Mouse (Mus musculus) embryonic facial prominence, embryonic 14.5 days (tissue): Measurements from ENCODE around the gene Col13a1. TPM values are rescaled to one million over a fixed set of nuclear protein-coding genes. Genes with fewer than 3 reads are reported as not detected.

Source experiments
- ATAC-seq: fragments of 200-750 bp; cut with Nextera tagmentation; 2 replicates; pipeline ENCODE4 v1.8.0; 2017; ENCODE audit warnings: low read depth, moderate number of reproducible peaks, moderate TSS enrichment
- DNase-seq: peaks from one replicate; pipeline ENCODE4 v3.0.0-alpha.2; 2015; ENCODE audit warnings: low spot score
- H3K27ac ChIP-seq: fragments of 300-500 bp; sonication (generic); replicated peaks from 2 replicates; pipeline ENCODE4 v1.5.1; 2014; ENCODE audit warnings: low read depth, mild to moderate bottlenecking, low read length, moderate library complexity
- H3K27me3 ChIP-seq: fragments of 300-500 bp; sonication (generic); replicated peaks from 2 replicates; pipeline ENCODE4 v1.6.1; 2014; ENCODE audit warnings: low read length; ENCODE audit not compliant: control insufficient read depth, insufficient read depth
- H3K36me3 ChIP-seq: fragments of 300-500 bp; sonication (generic); 2 replicates; pipeline ENCODE4 v1.6.1; 2014; ENCODE audit warnings: low read length, mixed read lengths; ENCODE audit not compliant: control insufficient read depth, insufficient read depth
- H3K4me1 ChIP-seq: fragments of 300-500 bp; sonication (generic); 2 replicates; pipeline ENCODE4 v1.6.1; 2014; ENCODE audit warnings: antibody characterized with exemption, low read length; ENCODE audit not compliant: control insufficient read depth, insufficient read depth
- H3K4me2 ChIP-seq: fragments of 300-500 bp; sonication (generic); 2 replicates; pipeline ENCODE4 v1.6.1; 2014; ENCODE audit warnings: low read depth, mild to moderate bottlenecking, low read length, moderate library complexity, mixed read lengths
- H3K4me3 ChIP-seq: fragments of 300-500 bp; sonication (generic); 2 replicates; pipeline ENCODE4 v1.5.1; 2014; ENCODE audit warnings: low read depth, mild to moderate bottlenecking, low read length
- H3K9ac ChIP-seq: fragments of 300-500 bp; sonication (generic); 2 replicates; pipeline ENCODE4 v1.6.1; 2014; ENCODE audit warnings: low read depth, mild to moderate bottlenecking, low read length, moderate library complexity, mixed read lengths
- H3K9me3 ChIP-seq: fragments of 300-500 bp; sonication (generic); 2 replicates; pipeline ENCODE4 v1.6.1; 2016; ENCODE audit warnings: low read length; ENCODE audit not compliant: control insufficient read depth
- WGBS: fragments of 180-500 bp; shearing (Covaris S2); extraction: QIAGEN DNeasy Blood & Tissue Kit; methylation state at CpG from one replicate; pipeline ENCODE4 v1.1.7; 2014; 5-methylcytosine and 5-hydroxymethylcytosine counted together
- polyA plus RNA-seq: library from polyadenylated mRNA; unstranded; fragments of >200 nt; fragmentation: Nextera tagmentation; extraction: Ambion mirVana; gene quantifications from 2 replicates; pipeline ENCODE4 v1.2.1, GENCODE M21; 2014

Gene Col13a1
- polyA plus RNA-seq, 1 experiment from 2014 or later = 8.7 TPM

DNA sequence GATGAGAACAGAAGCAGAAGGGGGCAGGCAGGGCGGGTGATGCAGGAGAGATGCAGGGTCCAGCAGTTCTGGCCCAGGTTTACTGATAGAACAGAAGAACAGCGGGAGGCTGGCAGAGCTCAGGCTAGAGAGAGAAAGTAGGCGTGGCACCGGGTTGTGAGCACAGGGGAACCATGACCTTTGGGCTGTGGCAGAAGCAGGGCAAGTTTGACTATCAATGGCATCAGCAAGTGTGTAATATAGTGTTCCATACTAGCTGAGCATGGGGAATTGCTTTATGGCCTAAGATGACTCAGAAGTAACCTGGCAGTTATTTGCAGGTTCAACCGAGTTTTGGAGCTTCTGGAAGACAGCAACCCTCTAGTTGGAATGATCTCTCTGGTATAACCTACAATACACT is 25.0 kb downstream of the Col13a1 start:
- Histone ChIP-seq H3K36me3 (no peaks in the 10 kb centered on the region), H3K4me3 (no peak overlapping the region), H3K9ac (no peak overlapping the region), H3K27me3 (no peaks in the 10 kb centered on the region), H3K4me1 (no peaks in the 10 kb centered on the region), H3K4me2 (no peak overlapping the region), H3K27ac (no peak overlapping the region), H3K9me3 (no peaks in the 10 kb centered on the region)
- 75% methylated on average over 5 of the region's 5 CpGs for WGBS
- ATAC-seq (no peak), DNase-seq (no peak)

DNA sequence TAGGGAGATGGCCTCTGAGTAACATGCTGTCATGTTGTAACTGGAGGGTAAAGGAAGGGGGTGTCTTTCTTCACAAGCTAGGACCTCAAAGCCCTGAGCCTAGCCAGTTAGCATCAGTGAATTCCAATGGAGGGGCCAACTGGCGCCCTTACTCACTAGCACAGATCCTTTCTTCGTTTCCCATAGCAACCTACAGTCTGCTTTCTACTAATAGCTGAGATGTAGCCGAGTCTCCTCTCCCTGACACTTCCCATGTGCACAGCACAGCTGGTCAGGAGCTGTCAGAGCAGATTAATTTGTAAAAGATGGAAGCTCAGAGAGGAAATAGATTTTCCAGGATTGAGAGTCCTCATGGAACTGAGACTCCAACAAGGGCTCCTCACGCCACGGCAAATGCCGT is 29.4 kb downstream of the Col13a1 start:
- no peak overlapping the region for H3K4me3 ChIP-seq
- 70% methylated on average over 6 of the region's 6 CpGs for WGBS
- ATAC-seq = no peak
- no peaks in the 10 kb centered on the region for H3K9me3 ChIP-seq
- no peak overlapping the region for H3K4me2 ChIP-seq
- no peak overlapping the region for H3K27ac ChIP-seq
- no peak overlapping the region for H3K9ac ChIP-seq
- DNase-seq = peak; percentile 41
- no peaks in the 10 kb centered on the region for H3K36me3 ChIP-seq
- no peaks in the 10 kb centered on the region for H3K27me3 ChIP-seq
- no peaks in the 10 kb centered on the region for H3K4me1 ChIP-seq

DNA sequence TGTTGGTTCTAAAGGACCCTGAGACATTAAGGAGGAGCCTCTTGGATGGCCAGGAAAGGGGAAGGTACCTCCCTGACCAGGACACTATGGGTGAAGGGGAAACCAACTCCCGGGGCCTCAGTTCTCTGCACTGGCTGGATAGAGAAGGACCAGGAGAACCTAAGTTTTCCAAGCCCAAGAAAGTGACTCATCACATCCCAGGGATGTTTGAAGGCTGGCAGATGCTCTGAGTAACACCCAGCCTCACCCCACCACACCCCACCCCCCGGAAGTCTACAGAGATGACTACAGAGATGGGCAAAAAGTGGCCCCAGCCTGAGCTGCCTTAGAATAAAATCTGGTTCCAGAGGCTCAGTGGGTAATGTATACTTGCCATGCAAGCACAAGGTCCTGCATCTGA is 34.5 kb downstream of the Col13a1 start:
- H3K9ac ChIP-seq = no peak overlapping the region
- no peak overlapping the region for H3K27ac ChIP-seq
- H3K9me3 ChIP-seq = no peaks in the 10 kb centered on the region
- no peaks in the 10 kb centered on the region for H3K4me1 ChIP-seq
- no peak for DNase-seq
- WGBS = 87% methylated on average over 2 of the region's 2 CpGs
- H3K36me3 ChIP-seq = no peaks in the 10 kb centered on the region
- ATAC-seq = no peak
- H3K27me3 ChIP-seq = no peaks in the 10 kb centered on the region
- H3K4me3 ChIP-seq = no peak overlapping the region
- no peak overlapping the region for H3K4me2 ChIP-seq

DNA sequence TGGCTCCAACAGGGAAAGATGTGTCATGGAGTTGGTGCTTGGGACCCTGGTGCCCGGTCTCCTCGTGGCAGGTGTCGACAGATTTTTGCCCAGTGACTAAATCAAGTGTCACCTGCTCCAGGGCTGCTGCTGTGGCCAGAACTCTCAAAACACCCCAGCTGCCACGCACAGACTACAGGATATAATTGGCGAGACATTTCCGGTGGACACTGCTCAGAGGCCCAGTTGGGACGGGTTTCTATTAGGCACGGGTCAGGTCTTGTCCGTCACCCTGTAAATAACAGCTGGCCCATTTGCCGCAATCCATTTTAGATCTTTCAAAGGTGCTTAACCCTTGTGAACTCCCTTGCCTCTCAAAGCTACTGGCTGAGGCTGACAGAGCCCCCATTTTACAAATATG is 35.4 kb downstream of the Col13a1 start:
- no peak overlapping the region for H3K4me3 ChIP-seq
- no peaks in the 10 kb centered on the region for H3K27me3 ChIP-seq
- H3K9ac ChIP-seq = no peak overlapping the region
- DNase-seq = peak; percentile 60
- peak; percentile 53; the same call in 1 of the 2 replicates for ATAC-seq
- H3K4me1 ChIP-seq = no peaks in the 10 kb centered on the region
- H3K9me3 ChIP-seq = no peaks in the 10 kb centered on the region
- no peak overlapping the region for H3K27ac ChIP-seq
- no peak overlapping the region for H3K4me2 ChIP-seq
- 44% methylated on average over 10 of the region's 10 CpGs for WGBS
- H3K36me3 ChIP-seq = no peaks in the 10 kb centered on the region

DNA sequence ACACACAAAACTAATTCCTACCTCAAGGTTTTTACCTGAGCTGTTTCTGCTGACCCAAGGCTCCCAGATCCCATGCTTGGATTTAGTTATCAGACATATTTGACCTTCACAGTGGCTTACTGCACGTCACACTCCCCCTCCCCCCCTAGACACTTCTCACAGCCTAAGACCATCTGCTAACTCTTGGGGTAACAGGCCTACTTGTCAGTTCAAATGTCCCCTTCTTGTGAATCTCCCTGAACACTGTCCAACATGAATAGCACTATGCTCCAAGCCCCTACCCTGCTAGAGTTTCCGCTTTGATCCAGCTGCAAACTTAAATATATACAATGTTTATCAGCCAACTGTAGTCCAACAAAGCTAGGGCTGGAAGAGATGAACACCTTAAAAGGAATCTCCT is 36.2 kb downstream of the Col13a1 start:
- 60% methylated on average over 2 of the region's 2 CpGs for WGBS
- H3K9me3 ChIP-seq = no peaks in the 10 kb centered on the region
- no peak overlapping the region for H3K27ac ChIP-seq
- H3K4me2 ChIP-seq = no peak overlapping the region
- peaks cover under 1% of the 10 kb centered on the region; the same call in 1 of the 2 replicates for H3K27me3 ChIP-seq
- no peaks in the 10 kb centered on the region for H3K36me3 ChIP-seq
- no peak overlapping the region for H3K4me3 ChIP-seq
- no peak overlapping the region for H3K9ac ChIP-seq
- DNase-seq (no peak), ATAC-seq (no peak)
- H3K4me1 ChIP-seq = no peaks in the 10 kb centered on the region

DNA sequence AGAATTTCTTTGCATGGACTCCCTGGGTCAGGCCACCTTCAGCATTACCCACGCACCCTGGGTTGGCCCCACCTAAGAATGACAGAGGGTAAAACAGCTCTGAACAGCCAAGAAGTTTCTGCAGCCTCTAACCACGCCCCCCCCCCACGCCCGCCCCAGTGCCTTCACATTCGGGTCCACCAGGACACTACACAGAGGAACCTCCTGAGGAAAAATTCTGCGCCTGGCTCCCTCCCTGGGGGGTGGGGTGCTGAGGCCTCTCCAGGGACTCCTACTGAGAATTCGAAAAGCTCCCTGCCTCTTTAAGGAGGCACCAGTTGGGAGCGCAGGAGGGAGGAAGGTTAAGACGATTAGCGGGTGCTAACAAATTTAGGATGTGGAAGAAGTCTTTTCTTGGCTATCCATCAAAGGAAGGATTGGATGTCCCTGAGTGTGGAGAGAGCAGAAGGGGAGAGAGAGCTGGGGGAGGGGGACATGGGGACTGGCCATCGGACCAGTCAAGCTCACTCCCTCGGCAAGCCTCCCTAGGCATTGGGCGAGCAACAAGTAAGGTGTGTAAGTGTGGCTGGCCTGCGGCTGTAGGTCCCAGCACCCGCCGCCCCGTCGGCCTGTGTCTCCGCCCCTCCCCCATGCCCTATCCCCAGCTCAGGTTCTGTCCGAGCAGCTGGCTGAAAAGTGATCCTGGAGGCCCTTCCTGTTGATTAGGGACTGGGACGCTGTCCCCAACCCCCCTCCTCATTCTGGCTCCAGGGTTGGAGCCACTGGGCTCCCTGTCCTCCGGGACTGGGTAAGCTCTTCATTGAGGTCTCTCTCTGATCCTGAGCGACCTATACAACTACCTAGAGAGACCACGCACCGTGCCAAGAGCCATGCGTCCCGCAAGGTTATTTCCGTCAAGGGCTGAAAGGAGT is 42.4 kb downstream of the Col13a1 start:
- Histone ChIP-seq H3K4me1 (peaks cover 18% of the 10 kb centered on the region), H3K9me3 (no peaks in the 10 kb centered on the region), H3K9ac (no peak overlapping the region; the same call in 1 of the 2 replicates), H3K4me2 (peak overlapping the region; percentile 50), H3K4me3 (peak overlapping the region; percentile 8), H3K36me3 (no peaks in the 10 kb centered on the region), H3K27me3 (peaks cover 12% of the 10 kb centered on the region), H3K27ac (no peak overlapping the region)
- WGBS = 3% methylated on average over 21 of the region's 28 CpGs
- peak; percentile 56; the same call in 1 of the 2 replicates for ATAC-seq
- DNase-seq = peak; percentile 54

DNA sequence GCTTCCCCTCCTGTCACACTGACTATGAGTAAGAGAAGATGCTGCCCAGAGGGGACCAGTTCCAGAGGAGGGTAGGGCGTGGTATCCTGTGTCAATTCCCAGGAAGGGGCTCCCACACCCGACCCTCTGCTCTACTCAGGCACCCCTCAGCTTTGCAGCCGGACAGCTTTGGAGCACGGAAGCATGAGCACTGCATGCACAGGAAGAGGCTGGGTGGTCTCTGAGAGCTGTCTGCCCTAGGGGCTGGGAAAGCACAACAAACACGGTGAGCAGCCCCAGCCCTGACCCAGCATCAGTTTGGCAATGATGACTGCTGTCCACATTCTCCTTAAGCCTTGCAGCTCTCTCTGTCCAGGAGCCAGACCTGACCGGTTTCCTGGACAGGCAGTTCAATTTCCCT is 47.2 kb downstream of the Col13a1 start:
- no peak overlapping the region for H3K9ac ChIP-seq
- peaks cover 3% of the 10 kb centered on the region; the same call in 1 of the 2 replicates for H3K27me3 ChIP-seq
- no peak for ATAC-seq
- no peaks in the 10 kb centered on the region for H3K9me3 ChIP-seq
- peaks cover 31% of the 10 kb centered on the region for H3K4me1 ChIP-seq
- no peak for DNase-seq
- no peak overlapping the region for H3K4me3 ChIP-seq
- WGBS = 41% methylated on average over 5 of the region's 6 CpGs
- no peaks in the 10 kb centered on the region for H3K36me3 ChIP-seq
- no peak overlapping the region for H3K4me2 ChIP-seq
- H3K27ac ChIP-seq = 0 out of 2 replicates have a peak overlapping the region, but pooled peaks have one; percentile 2

DNA sequence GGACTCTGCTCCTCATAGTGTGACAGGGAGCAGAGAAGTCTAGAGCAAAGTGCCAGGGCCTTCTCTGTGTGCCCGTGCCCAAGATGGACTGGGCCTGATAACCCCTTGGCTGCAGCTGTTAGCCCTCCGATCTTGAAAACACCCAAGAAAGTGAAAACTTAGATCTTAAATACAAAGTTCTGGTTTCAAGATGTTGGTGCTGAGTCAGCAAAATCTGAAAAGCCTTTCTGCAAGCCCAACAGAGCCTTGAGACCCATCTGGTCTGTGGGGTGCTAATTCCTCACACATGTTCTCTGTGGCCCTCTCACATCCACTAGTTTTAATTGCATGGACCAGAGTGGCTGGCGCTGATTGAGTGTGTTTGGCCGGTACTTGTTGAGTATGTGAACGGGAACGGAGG is 49.0 kb downstream of the Col13a1 start:
- H3K4me3 ChIP-seq = no peak overlapping the region
- ATAC-seq (no peak), DNase-seq (peak; percentile 23)
- peaks cover 20% of the 10 kb centered on the region for H3K4me1 ChIP-seq
- no peaks in the 10 kb centered on the region for H3K9me3 ChIP-seq
- H3K27me3 ChIP-seq = no peaks in the 10 kb centered on the region; the same call in 1 of the 2 replicates
- H3K4me2 ChIP-seq = no peak overlapping the region
- no peak overlapping the region for H3K9ac ChIP-seq
- H3K27ac ChIP-seq = no peak overlapping the region
- 54% methylated on average over 6 of the region's 6 CpGs for WGBS
- no peaks in the 10 kb centered on the region for H3K36me3 ChIP-seq
